Mouse (Mus musculus) midbrain, postnatal 0 days (tissue): Measurements from ENCODE around the gene Bmpr2. TPM values are rescaled to one million over a fixed set of nuclear protein-coding genes. Genes with fewer than 3 reads are reported as not detected.

Experiments
- ATAC-seq: fragments of 200-750 bp; cut with Nextera tagmentation; 2 replicates; pipeline ENCODE4 v1.8.0; 2017; ENCODE audit warnings: moderate number of reproducible peaks, mild to moderate bottlenecking, moderate TSS enrichment, moderate library complexity; ENCODE audit not compliant: low FRiP score
- DNase-seq: peaks from one replicate; pipeline ENCODE4 v3.0.0-alpha.2; 2015; ENCODE audit warnings: low spot score
- H3K27ac ChIP-seq: fragments of 300-500 bp; sonication (generic); 2 replicates; pipeline ENCODE4 v1.5.1; 2014; ENCODE audit warnings: low read depth, mild to moderate bottlenecking, low read length, mixed read lengths
- H3K27me3 ChIP-seq: fragments of 300-500 bp; sonication (generic); 2 replicates; pipeline ENCODE4 v1.6.1; 2014; ENCODE audit warnings: low read length, control low read depth, mixed read lengths; ENCODE audit not compliant: insufficient read depth
- H3K36me3 ChIP-seq: fragments of 300-500 bp; sonication (generic); 2 replicates; pipeline ENCODE4 v1.6.1; 2014; ENCODE audit warnings: low read length, control low read depth, mixed read lengths; ENCODE audit not compliant: insufficient read depth
- H3K4me1 ChIP-seq: fragments of 300-500 bp; sonication (generic); 2 replicates; pipeline ENCODE4 v1.6.1; 2014; ENCODE audit warnings: mild to moderate bottlenecking, control low read depth, antibody characterized with exemption, low read length, mixed read lengths; ENCODE audit not compliant: insufficient read depth
- H3K4me2 ChIP-seq: fragments of 300-500 bp; sonication (generic); 2 replicates; pipeline ENCODE4 v1.6.1; 2014; ENCODE audit warnings: low read depth, mild to moderate bottlenecking, low read length, mixed read lengths; ENCODE audit not compliant: poor library complexity, severe bottlenecking
- H3K4me3 ChIP-seq: fragments of 300-500 bp; sonication (generic); 2 replicates; pipeline ENCODE4 v1.5.1; 2014; ENCODE audit warnings: low read depth, mild to moderate bottlenecking, low read length, moderate library complexity
- H3K9ac ChIP-seq: fragments of 300-500 bp; sonication (generic); replicated peaks from 2 replicates; pipeline ENCODE4 v1.6.1; 2014; ENCODE audit warnings: mild to moderate bottlenecking, low read length, moderate library complexity, mixed read lengths; ENCODE audit not compliant: poor library complexity, severe bottlenecking
- H3K9me3 ChIP-seq: fragments of 300-500 bp; sonication (generic); 2 replicates; pipeline ENCODE4 v1.6.1; 2016; ENCODE audit warnings: low read length, control low read depth
- CTCF ChIP-seq: IDR thresholded peaks from 2 replicates; pipeline ENCODE4 v1.5.1; 2016; ENCODE audit warnings: antibody characterized with exemption, mild to moderate bottlenecking
- WGBS: fragments of 180-500 bp; shearing (Covaris S2); extraction: QIAGEN DNeasy Blood & Tissue Kit; methylation state at CpG from one replicate; pipeline ENCODE4 v1.1.7; 2014; 5-methylcytosine and 5-hydroxymethylcytosine counted together
- polyA plus RNA-seq: library from polyadenylated mRNA; unstranded; fragments of >200 nt; fragmentation: Nextera tagmentation; extraction: Ambion mirVana; gene quantifications from 2 replicates; pipeline ENCODE4 v1.2.1, GENCODE M21; 2015
- total RNA-seq: library from RNA; depleted of rRNA; stranded (reverse); fragments of >200 nt; gene quantifications from 2 replicates; pipeline ENCODE4 v1.2.3, GENCODE M21; 2014; rRNA removed

The Bmpr2 gene
- total and polyA plus RNA-seq, 2 experiments from 2014 or later: 8.8 to 65.2 TPM

DNA sequence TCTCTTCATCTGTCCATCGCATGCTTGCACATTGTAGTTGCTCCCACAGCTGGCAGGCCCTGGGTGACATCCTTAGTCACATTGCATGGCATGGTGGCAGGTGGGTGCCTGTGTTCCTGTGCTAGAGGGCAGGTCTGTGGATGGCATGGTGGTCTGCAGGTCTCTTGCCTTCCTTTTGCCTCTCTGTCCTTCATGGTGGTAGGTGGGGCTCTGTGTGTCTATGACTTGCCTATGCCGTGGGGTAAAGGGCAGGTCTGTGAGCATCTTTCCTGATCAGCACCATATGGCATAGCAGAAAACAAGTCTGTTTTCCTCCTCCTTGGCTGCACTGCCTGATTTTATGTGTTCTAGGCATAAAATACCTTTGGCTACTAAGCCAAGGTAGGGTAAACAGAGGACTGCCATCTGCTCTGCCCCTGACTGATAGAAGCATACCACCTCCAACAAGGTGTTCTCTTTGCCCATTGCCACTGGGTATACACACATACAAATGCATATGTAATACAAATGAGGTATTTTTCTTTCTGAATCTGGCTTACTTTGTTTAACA is 164.0 kb downstream of the Bmpr2 start:
- Histone ChIP-seq H3K36me3 (no peaks in the 10 kb centered on the region), H3K27ac (no peak overlapping the region), H3K4me2 (no peak overlapping the region), H3K9me3 (no peaks in the 10 kb centered on the region), H3K4me1 (no peaks in the 10 kb centered on the region), H3K9ac (no peak overlapping the region), H3K27me3 (no peaks in the 10 kb centered on the region), H3K4me3 (no peak overlapping the region)
- no peak for DNase-seq
- ATAC-seq: no peak
- WGBS: 91% methylated on average over 2 of the region's 2 CpGs
- TF ChIP-seq CTCF: no peak

Other genes starting within 250 kb of the Bmpr2 start
- 6.0 and 7.5 TPM in 2 replicates for gene Gm973, start 247.1 kb upstream of the Bmpr2 start, total RNA-seq
- gene Gm973, start 247.1 kb upstream of the Bmpr2 start, polyA plus RNA-seq: 13.6 and 15.0 TPM in 2 replicates
- gene Sumo1, start 92.6 kb upstream of the Bmpr2 start, total RNA-seq: 81.6 and 124 TPM in 2 replicates
- 304 and 319 TPM in 2 replicates for gene Sumo1, start 92.6 kb upstream of the Bmpr2 start, polyA plus RNA-seq
- 78.3 and 88.6 TPM in 2 replicates for gene Nop58, start 78.4 kb upstream of the Bmpr2 start, total RNA-seq
- gene Nop58, start 78.4 kb upstream of the Bmpr2 start, polyA plus RNA-seq: 117 and 146 TPM in 2 replicates
- gene Fam117b, start 149.6 kb downstream of the Bmpr2 start, total RNA-seq: 74.0 and 99.4 TPM in 2 replicates
- 37.0 and 43.7 TPM in 2 replicates for gene Fam117b, start 149.6 kb downstream of the Bmpr2 start, polyA plus RNA-seq